Mouse (Mus musculus) erythroblast, embryonic 14.5 days (primary cell): Measurements from ENCODE around the gene Adamtsl1. TPM values are rescaled to one million over a fixed set of nuclear protein-coding genes. Genes with fewer than 3 reads are reported as not detected.

Source experiments
- H3K27me3 ChIP-seq: 2 replicates; pipeline ENCODE4 v1.6.1; 2012; ENCODE audit warnings: inconsistent platforms; ENCODE audit not compliant: control insufficient read depth
- H3K36me3 ChIP-seq: 2 replicates; pipeline ENCODE4 v1.6.1; 2012; ENCODE audit warnings: mild to moderate bottlenecking, inconsistent platforms; ENCODE audit not compliant: control insufficient read depth
- H3K4me1 ChIP-seq: 2 replicates; pipeline ENCODE4 v1.6.1; 2012; ENCODE audit warnings: inconsistent platforms; ENCODE audit not compliant: control insufficient read depth
- H3K4me3 ChIP-seq: replicated peaks from 2 replicates; pipeline ENCODE3; 2012; ENCODE audit warnings: moderate library complexity, mild to moderate bottlenecking, inconsistent platforms
- H3K9me3 ChIP-seq: 2 replicates; pipeline ENCODE4 v1.6.1; 2012; ENCODE audit warnings: low read length, inconsistent platforms, mixed read lengths; ENCODE audit not compliant: control insufficient read depth
- GATA1 ChIP-seq: IDR thresholded peaks from 2 replicates; pipeline ENCODE4 v1.6.1; 2012; ENCODE audit warnings: low read length, inconsistent platforms, mixed read lengths
- TAL1 ChIP-seq: IDR thresholded peaks from 3 replicates; pipeline ENCODE4 v1.6.1; 2012; ENCODE audit warnings: low read length, inconsistent platforms, mixed read lengths
- polyA plus RNA-seq: library from polyadenylated mRNA; stranded (reverse); fragments of >175 nt; gene quantifications from 2 replicates; pipeline ENCODE4 v1.2.3, GENCODE M21; 2012

The Adamtsl1 gene
- polyA plus RNA-seq, 1 experiment, result not detected

DNA sequence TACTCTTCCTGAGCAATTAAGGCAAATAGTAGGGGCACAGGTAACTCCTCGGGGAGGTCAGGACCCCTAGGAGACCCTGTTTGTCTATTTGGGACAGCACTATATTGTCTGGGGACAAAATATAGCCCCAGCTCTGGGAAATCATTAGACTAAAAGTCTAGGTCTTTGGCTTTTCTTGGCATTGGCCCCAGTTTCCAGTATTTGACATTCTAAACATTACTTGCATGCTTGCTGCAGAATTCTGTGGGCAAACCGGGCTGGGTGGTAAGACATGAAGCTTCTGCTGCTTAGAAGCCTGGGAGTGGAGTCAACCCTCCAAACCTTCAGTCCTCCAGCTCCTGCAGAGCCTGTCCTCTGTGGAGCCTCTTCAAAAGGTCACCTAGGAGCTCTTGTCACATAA, 869.2 kb downstream of the Adamtsl1 start:
- Histone ChIP-seq H3K4me1 (no peaks in the 10 kb centered on the region), H3K36me3 (no peaks in the 10 kb centered on the region), H3K27me3 (no peaks in the 10 kb centered on the region), H3K9me3 (no peaks in the 10 kb centered on the region), H3K4me3 (no peak overlapping the region)
- TF ChIP-seq TAL1, result no peak
- no peak for TF ChIP-seq GATA1

DNA sequence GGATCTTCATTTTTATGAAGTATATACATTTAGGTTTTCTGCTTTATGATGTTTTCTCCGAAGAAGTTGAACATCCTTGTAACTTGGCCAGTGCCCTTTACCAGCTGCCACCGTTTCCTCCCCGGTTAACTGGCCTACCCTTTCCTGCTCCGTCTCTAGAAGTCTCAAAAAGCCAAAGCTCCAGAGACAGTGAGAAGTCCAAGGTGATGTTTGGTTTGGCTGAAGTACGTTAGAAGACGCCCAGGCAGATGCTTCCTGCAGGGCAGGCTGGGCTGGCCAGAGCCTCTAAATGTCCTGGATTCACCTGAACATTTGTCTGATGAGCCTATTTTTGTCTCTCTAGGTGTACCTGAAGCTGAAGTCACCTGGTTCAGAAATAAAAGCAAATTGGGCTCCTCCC, 871.1 kb downstream of the Adamtsl1 start:
- no peaks in the 10 kb centered on the region for H3K4me1 ChIP-seq
- H3K27me3 ChIP-seq, result no peaks in the 10 kb centered on the region
- TF ChIP-seq TAL1, result no peak
- no peak for TF ChIP-seq GATA1
- no peaks in the 10 kb centered on the region for H3K9me3 ChIP-seq
- no peak overlapping the region for H3K4me3 ChIP-seq
- no peaks in the 10 kb centered on the region for H3K36me3 ChIP-seq

DNA sequence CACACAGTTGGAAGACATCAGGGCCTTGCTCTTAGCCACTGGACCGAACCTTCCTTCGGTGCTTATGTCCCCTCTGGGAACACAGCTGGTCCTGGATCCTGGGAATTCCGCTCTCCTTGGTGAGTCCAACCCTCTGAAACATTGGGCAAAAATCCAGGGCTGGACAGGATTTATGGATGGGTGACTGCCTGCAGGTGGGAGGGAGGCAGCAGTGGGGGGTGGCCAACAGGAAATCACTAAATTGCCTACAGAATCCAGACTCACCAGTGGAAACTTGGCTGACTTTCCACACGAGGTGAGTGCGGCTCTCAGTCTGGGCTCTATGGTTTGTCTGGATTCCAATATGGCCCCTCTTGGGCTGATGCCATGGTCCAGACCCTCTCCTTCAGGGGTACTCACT, 874.5 kb downstream of the Adamtsl1 start:
- Histone ChIP-seq H3K9me3 (no peaks in the 10 kb centered on the region), H3K27me3 (no peaks in the 10 kb centered on the region), H3K4me1 (no peaks in the 10 kb centered on the region), H3K4me3 (no peak overlapping the region), H3K36me3 (no peaks in the 10 kb centered on the region)
- no peak for TF ChIP-seq TAL1
- no peak for TF ChIP-seq GATA1

DNA sequence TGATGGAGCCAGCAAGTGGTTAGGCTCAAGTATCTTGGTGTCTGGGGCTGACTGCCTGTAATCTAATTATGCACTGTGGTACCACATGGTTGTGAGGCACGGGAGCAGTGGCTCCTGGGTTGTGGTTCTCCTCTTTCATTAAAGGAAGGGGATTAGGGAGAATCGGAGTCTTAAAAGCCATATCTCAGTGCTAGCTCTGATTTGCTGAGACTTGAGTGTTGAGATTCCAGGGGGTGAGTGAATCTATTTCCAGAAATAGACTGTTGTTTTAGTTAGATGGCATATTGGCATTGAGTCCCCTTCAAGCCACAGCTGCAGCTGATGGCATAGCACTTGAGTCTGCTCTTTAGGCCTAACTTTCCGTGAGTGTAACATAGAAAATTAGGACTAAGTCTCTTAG, 877.2 kb downstream of the Adamtsl1 start:
- Histone ChIP-seq H3K4me1 (no peaks in the 10 kb centered on the region), H3K27me3 (no peaks in the 10 kb centered on the region), H3K4me3 (no peak overlapping the region), H3K9me3 (no peaks in the 10 kb centered on the region), H3K36me3 (no peaks in the 10 kb centered on the region)
- TF ChIP-seq TAL1, result no peak
- no peak for TF ChIP-seq GATA1

- TF ChIP-seq GATA1 (no peak), TAL1 (no peak)
- H3K27me3 ChIP-seq, result no peaks in the 10 kb centered on the region
These were observed 881.7 kb downstream of the Adamtsl1 start for GRCm38 (mm10) chr4:86395636-86396035.

DNA sequence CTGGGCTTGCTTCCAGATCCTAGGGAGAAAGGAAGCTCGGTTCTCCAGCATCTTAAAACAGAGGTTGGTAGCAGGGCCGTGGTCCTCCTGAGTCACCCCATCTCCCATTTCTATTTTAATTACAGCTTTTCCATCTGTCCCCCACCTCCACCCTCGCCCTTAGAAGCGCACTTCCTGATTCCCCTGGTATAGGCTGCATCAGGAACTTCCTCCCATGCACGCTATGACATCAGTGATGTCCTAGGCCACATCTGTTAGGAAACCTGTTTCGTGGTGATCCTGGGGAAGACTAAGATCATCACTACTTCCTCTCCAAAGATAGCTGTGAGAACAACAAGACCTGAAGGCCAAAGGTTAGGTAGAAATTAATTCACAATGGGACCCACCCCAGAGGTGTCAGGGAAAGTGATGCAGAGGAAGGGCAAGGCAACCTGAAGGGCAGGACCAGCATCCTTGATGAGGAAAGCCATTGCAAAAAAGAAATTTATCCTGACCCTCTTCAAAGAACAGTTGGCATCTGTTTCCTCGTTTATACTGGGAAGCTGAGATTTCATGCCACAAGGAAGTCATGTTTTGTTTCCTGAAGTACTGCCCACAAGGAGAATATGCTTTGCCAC, 882.8 kb downstream of the Adamtsl1 start:
- no peaks in the 10 kb centered on the region for H3K27me3 ChIP-seq
- no peaks in the 10 kb centered on the region for H3K36me3 ChIP-seq
- no peak overlapping the region for H3K4me3 ChIP-seq
- TF ChIP-seq TAL1, result no peak
- TF ChIP-seq GATA1, result no peak
- no peaks in the 10 kb centered on the region for H3K9me3 ChIP-seq
- no peaks in the 10 kb centered on the region for H3K4me1 ChIP-seq

More at GRCm38 (mm10) chr4:86395636-86396035, 881.7 kb downstream of the Adamtsl1 start:
- no peaks in the 10 kb centered on the region for H3K9me3 ChIP-seq
- H3K4me1 ChIP-seq, result no peaks in the 10 kb centered on the region
- H3K4me3 ChIP-seq, result no peak overlapping the region
- no peaks in the 10 kb centered on the region for H3K36me3 ChIP-seq

DNA sequence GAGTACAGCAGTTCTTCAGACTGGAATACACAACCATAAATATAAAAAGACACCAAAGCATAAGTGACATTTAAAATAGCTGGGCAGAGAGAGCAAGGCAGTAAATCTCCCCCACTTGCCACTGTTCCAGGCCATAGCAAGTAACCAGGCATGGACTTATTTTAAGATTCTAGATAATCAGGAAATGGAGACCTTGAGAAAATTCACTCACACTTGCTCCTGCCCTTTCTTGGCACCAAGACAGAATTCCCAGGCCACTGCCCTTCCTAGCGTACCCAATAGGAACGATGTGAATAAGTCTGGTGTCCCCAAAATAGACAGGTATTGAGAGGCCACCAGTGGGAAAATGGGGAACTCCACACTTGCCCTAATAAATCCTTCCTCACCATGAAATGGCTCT, 883.5 kb downstream of the Adamtsl1 start:
- no peak overlapping the region for H3K4me3 ChIP-seq
- TF ChIP-seq TAL1 (no peak), GATA1 (no peak)
- H3K27me3 ChIP-seq, result no peaks in the 10 kb centered on the region
- H3K9me3 ChIP-seq, result no peaks in the 10 kb centered on the region
- H3K4me1 ChIP-seq, result no peaks in the 10 kb centered on the region
- H3K36me3 ChIP-seq, result no peaks in the 10 kb centered on the region

GRCm38 (mm10) chr4:86401116-86401515, 887.1 kb downstream of the Adamtsl1 start:
- Histone ChIP-seq H3K4me1 (no peaks in the 10 kb centered on the region), H3K36me3 (no peaks in the 10 kb centered on the region), H3K4me3 (no peak overlapping the region), H3K9me3 (no peaks in the 10 kb centered on the region), H3K27me3 (no peaks in the 10 kb centered on the region)
- TF ChIP-seq GATA1, result no peak
- no peak for TF ChIP-seq TAL1

GRCm38 (mm10) chr4:86406501-86407199, 892.7 kb downstream of the Adamtsl1 start:
- no peaks in the 10 kb centered on the region for H3K9me3 ChIP-seq
- H3K36me3 ChIP-seq, result no peaks in the 10 kb centered on the region
- no peaks in the 10 kb centered on the region for H3K27me3 ChIP-seq
- no peak overlapping the region for H3K4me3 ChIP-seq
- H3K4me1 ChIP-seq, result no peaks in the 10 kb centered on the region
- no peak for TF ChIP-seq GATA1
- TF ChIP-seq TAL1, result no peak
